Mouse (Mus musculus): ENCODE results near the gene BC035947.

DNA sequence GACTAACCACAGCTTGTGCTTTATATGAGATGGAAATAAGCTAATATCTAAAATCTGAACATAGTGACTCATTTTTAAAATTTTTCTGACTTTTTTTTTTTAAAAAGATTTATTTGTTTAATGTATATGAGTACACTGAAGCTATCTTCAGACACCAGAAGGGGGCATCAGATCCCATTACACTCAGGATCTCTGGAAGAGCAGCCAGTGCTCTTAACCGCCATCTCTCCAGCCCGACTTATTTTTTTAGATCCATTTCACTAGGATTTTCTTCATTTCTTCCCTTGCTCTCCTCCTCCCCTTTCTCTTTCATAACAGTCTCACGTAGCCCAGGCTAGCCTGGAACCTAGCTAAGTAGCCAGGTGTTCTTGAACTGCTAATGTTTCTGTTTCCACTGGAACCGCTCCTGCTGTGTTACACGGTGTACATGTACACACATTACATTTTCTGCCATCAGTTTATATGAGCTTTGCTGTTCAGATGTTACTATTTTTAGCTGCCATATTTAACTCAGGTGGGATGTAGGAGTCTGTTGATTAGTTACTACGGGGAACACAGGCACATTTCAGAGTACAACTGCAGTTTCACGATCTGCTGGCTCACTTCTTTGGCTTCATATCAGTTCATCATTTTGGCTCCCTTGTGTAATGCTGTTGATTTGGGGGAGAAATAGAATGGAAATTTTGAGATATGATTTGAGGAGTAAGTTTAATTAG is 18.7 kb upstream of the BC035947 start:
- no peak for TF ChIP-seq USF1 (IDR thresholded peaks at IDR 0.05; ENCODE audit: low read depth, low read length)
- TF ChIP-seq POLR2A (IDR thresholded peaks at IDR 0.05; ENCODE audit: low read depth, low read length), result no peak
- TF ChIP-seq CTCF (conservative IDR thresholded peaks at IDR 0.05 in 1 of 2, IDR thresholded peaks at IDR 0.05 in 1 of 2; ENCODE audit: low read depth in 2 of 2, low read length in 2 of 2), result peak in 1 of 2 experiments; percentile 22; a peak in 2 of 4 replicates
- no peak for TF ChIP-seq CHD2 (IDR thresholded peaks at IDR 0.05; ENCODE audit: low read length)
- TF ChIP-seq RAD21 (IDR thresholded peaks at IDR 0.05; ENCODE audit: low read depth, low read length), result no peak; the same call in 1 of the 2 replicates

All from CH12.LX (cell line).